In genomic region chr2:165367868-165368439, GRCm38 (mm10) we compare ENCODE assay signal across 8 mouse cellular contexts. TPM values are rescaled to one million over a fixed set of nuclear protein-coding genes. Genes with fewer than 3 reads are reported as not detected.
A peak's percentile ranks its signal among the peaks of the same experiment; 100 is the strongest.
DNase-seq lines count a peak whose midpoint lies in the region; ATAC-seq lines count a peak whose summit lies in the region.
"Had no signal": no experiment of that assay in that cellular context is flagged by ENCODE, and none has a peak within 500 bp of the region (broad histone marks: within the 10 kb centered on the region; RNA-seq: fewer than 3 reads in every experiment).

No protein-coding gene starts in this region.

- peak; percentile 45 for DNase-seq in urinary bladder, postnatal 14 days (ENCODE audit: low spot score)
- DNase-seq in urinary bladder, postnatal 10 days (ENCODE audit: low spot score): no peak
- no peak for DNase-seq in liver, embryonic 11.5 days (ENCODE audit: low spot score)
- no peak for DNase-seq in left cerebral cortex, adult 8-10 months (ENCODE audit: low spot score in 2 of 2)

- H3K9ac ChIP-seq in forebrain, embryonic 16.5 days (replicated peaks; ENCODE audit: low read depth, low read length): peak overlapping the region; percentile 84
- no peak overlapping the region for H3K9ac ChIP-seq in liver, embryonic 11.5 days (ENCODE audit: low read depth, low read length)
- peak overlapping the region; percentile 81 for H3K9ac ChIP-seq in neural tube, embryonic 13.5 days

- 4% methylated on average over 13 of the region's 13 CpGs for WGBS in forebrain, embryonic 16.5 days
- 5% methylated on average over 13 of the region's 13 CpGs for WGBS in liver, embryonic 11.5 days
- WGBS in neural tube, embryonic 13.5 days: under 1% methylated on average over 13 of the region's 13 CpGs

- no peaks in the 10 kb centered on the region for H3K9me3 ChIP-seq in forebrain, embryonic 16.5 days (ENCODE audit: control insufficient read depth, low read length)
- no peaks in the 10 kb centered on the region for H3K9me3 ChIP-seq in liver, embryonic 11.5 days (ENCODE audit: control insufficient read depth, low read length)
- H3K9me3 ChIP-seq in neural tube, embryonic 13.5 days: no peaks in the 10 kb centered on the region

- peak; percentile 37 for ATAC-seq in forebrain, embryonic 16.5 days
- ATAC-seq in liver, embryonic 11.5 days (replicated peaks; ENCODE audit: low FRiP score): no peak
- peak; percentile 36; the same call in 1 of the 2 replicates for ATAC-seq in neural tube, embryonic 13.5 days (ENCODE audit: low read depth)
- no peak for ATAC-seq in erythroblast, adult 5-6 weeks (replicated peaks; ENCODE audit: low FRiP score, poor library complexity, severe bottlenecking)

- H3K27me3 ChIP-seq in forebrain, embryonic 16.5 days (replicated peaks; ENCODE audit: control insufficient read depth, insufficient read depth, low read length): no peaks in the 10 kb centered on the region
- H3K27me3 ChIP-seq in liver, embryonic 11.5 days (replicated peaks; ENCODE audit: control insufficient read depth, insufficient read depth, low read length): peaks cover 14% of the 10 kb centered on the region
- peaks cover 3% of the 10 kb centered on the region; the same call in 1 of the 2 replicates for H3K27me3 ChIP-seq in neural tube, embryonic 13.5 days

- no peaks in the 10 kb centered on the region for H3K36me3 ChIP-seq in forebrain, embryonic 16.5 days (ENCODE audit: control insufficient read depth, insufficient read depth)
- H3K36me3 ChIP-seq in liver, embryonic 11.5 days (ENCODE audit: control insufficient read depth, insufficient read depth, low read length): no peaks in the 10 kb centered on the region
- no peaks in the 10 kb centered on the region for H3K36me3 ChIP-seq in neural tube, embryonic 13.5 days

- peaks cover 18% of the 10 kb centered on the region for H3K4me1 ChIP-seq in forebrain, embryonic 16.5 days (replicated peaks; ENCODE audit: control insufficient read depth, insufficient read depth, low read length)
- peaks cover 9% of the 10 kb centered on the region for H3K4me1 ChIP-seq in liver, embryonic 11.5 days (replicated peaks; ENCODE audit: control insufficient read depth, insufficient read depth, low read length)
- peaks cover 42% of the 10 kb centered on the region for H3K4me1 ChIP-seq in neural tube, embryonic 13.5 days (replicated peaks)

- H3K27ac ChIP-seq in forebrain, embryonic 16.5 days (ENCODE audit: low read length): peak overlapping the region; percentile 72
- H3K27ac ChIP-seq in liver, embryonic 11.5 days (ENCODE audit: low read depth, low read length): no peak overlapping the region
- peak overlapping the region; percentile 82 for H3K27ac ChIP-seq in neural tube, embryonic 13.5 days (replicated peaks)

- H3K4me3 ChIP-seq in forebrain, embryonic 16.5 days (replicated peaks; ENCODE audit: low read length): peak overlapping the region; percentile 57
- no peak overlapping the region for H3K4me3 ChIP-seq in liver, embryonic 11.5 days (ENCODE audit: low read depth, low read length)
- H3K4me3 ChIP-seq in neural tube, embryonic 13.5 days: peak overlapping the region; percentile 49

- peak overlapping the region; percentile 82 for H3K4me2 ChIP-seq in forebrain, embryonic 16.5 days (ENCODE audit: low read length)
- peak overlapping the region; percentile 52 for H3K4me2 ChIP-seq in liver, embryonic 11.5 days
- H3K4me2 ChIP-seq in neural tube, embryonic 13.5 days: peak overlapping the region; percentile 79

RNA-seq across cellular contexts. Expression of gene Zfp663, which starts 0.6 kb away (rescaled TPM):
- polyA plus RNA-seq in forebrain, embryonic 16.5 days (2015; fragmentation: Nextera tagmentation; extraction: Ambion mirVana): 6.3 and 6.6 TPM in 2 replicates
- 0.07 and 0.29 TPM in 2 replicates for polyA plus RNA-seq in liver, embryonic 11.5 days (2014; fragmentation: Nextera tagmentation; extraction: Ambion mirVana)
- 6.9 and 7.5 TPM in 2 replicates for polyA plus RNA-seq in neural tube, embryonic 13.5 days (2015; fragmentation: Nextera tagmentation; extraction: Ambion mirVana)
- total RNA-seq in left cerebral cortex, adult 8-10 months (2022): under 1 TPM in 1 of 4 experiments, not detected in 3; 0.11 TPM
- not detected in 2 replicates for total RNA-seq in erythroblast, adult 5-6 weeks (2015; ENCODE audit: low replicate concordance)
- total RNA-seq in erythroblast, adult 5-6 weeks (2017; ENCODE audit: low replicate concordance): not detected in 2 replicates
- total RNA-seq: common myeloid progenitor, adult 5-6 weeks had no signal

RNA-seq across cellular contexts. Expression of gene Zfp334, which starts 20.1 kb away (rescaled TPM):
- 12.3 and 13.4 TPM in 2 replicates for polyA plus RNA-seq in forebrain, embryonic 16.5 days (2015; fragmentation: Nextera tagmentation; extraction: Ambion mirVana)
- polyA plus RNA-seq in liver, embryonic 11.5 days (2014; fragmentation: Nextera tagmentation; extraction: Ambion mirVana): 5.9 and 6.1 TPM in 2 replicates
- 10.4 and 12.2 TPM in 2 replicates for polyA plus RNA-seq in neural tube, embryonic 13.5 days (2015; fragmentation: Nextera tagmentation; extraction: Ambion mirVana)
- 10 to 100 TPM; 14.1 to 15.7 (median 15.3) TPM for total RNA-seq in left cerebral cortex, adult 8-10 months (2022)
- total RNA-seq in erythroblast, adult 5-6 weeks (2015; ENCODE audit: low replicate concordance): not detected in 2 replicates
- total RNA-seq in erythroblast, adult 5-6 weeks (2017; ENCODE audit: low replicate concordance): not detected in 2 replicates
- total RNA-seq: common myeloid progenitor, adult 5-6 weeks had no signal

RNA-seq across cellular contexts. Expression of gene Ocstamp, which starts 32.3 kb away (rescaled TPM):
- polyA plus RNA-seq in forebrain, embryonic 16.5 days (2015; fragmentation: Nextera tagmentation; extraction: Ambion mirVana): not detected in 2 replicates
- 2.2 and 2.5 TPM in 2 replicates for polyA plus RNA-seq in liver, embryonic 11.5 days (2014; fragmentation: Nextera tagmentation; extraction: Ambion mirVana)
- 0.06 and 0.08 TPM in 2 replicates for polyA plus RNA-seq in neural tube, embryonic 13.5 days (2015; fragmentation: Nextera tagmentation; extraction: Ambion mirVana)
- not detected for total RNA-seq in left cerebral cortex, adult 8-10 months (2022)
- not detected in 2 replicates for total RNA-seq in erythroblast, adult 5-6 weeks (2015; ENCODE audit: low replicate concordance)
- 0.42 TPM in 1 of 2 replicates, not detected in the other for total RNA-seq in erythroblast, adult 5-6 weeks (2017; ENCODE audit: low replicate concordance)
- total RNA-seq: common myeloid progenitor, adult 5-6 weeks had no signal

RNA-seq across cellular contexts. Expression of gene Elmo2, which starts 41.7 kb away (rescaled TPM):
- 107 and 115 TPM in 2 replicates for polyA plus RNA-seq in forebrain, embryonic 16.5 days (2015; fragmentation: Nextera tagmentation; extraction: Ambion mirVana)
- 36.4 and 42.4 TPM in 2 replicates for polyA plus RNA-seq in liver, embryonic 11.5 days (2014; fragmentation: Nextera tagmentation; extraction: Ambion mirVana)
- 89.8 and 95.7 TPM in 2 replicates for polyA plus RNA-seq in neural tube, embryonic 13.5 days (2015; fragmentation: Nextera tagmentation; extraction: Ambion mirVana)
- total RNA-seq in left cerebral cortex, adult 8-10 months (2022): 100 to 1,000 TPM; 127 to 150 (median 134) TPM
- total RNA-seq in erythroblast, adult 5-6 weeks (2015; ENCODE audit: low replicate concordance): 15.8 and 15.9 TPM in 2 replicates
- 5.6 and 9.4 TPM in 2 replicates for total RNA-seq in erythroblast, adult 5-6 weeks (2017; ENCODE audit: low replicate concordance)

Comparison
In these comparisons a context has a peak if more than half of its experiments do, and no peak if none do; other contexts are left out.
1. ATAC-seq: peak in forebrain, embryonic 16.5 days (single experiment) and neural tube, embryonic 13.5 days (single experiment); none in liver, embryonic 11.5 days (single experiment) and erythroblast, adult 5-6 weeks (single experiment).
2. Peak in every context shown above with its lines, with median percentiles within 50 percentile points of each other: H3K4me2 ChIP-seq.